ENCODE assay signal across 11 mouse cellular contexts in the genomic region with DNA sequence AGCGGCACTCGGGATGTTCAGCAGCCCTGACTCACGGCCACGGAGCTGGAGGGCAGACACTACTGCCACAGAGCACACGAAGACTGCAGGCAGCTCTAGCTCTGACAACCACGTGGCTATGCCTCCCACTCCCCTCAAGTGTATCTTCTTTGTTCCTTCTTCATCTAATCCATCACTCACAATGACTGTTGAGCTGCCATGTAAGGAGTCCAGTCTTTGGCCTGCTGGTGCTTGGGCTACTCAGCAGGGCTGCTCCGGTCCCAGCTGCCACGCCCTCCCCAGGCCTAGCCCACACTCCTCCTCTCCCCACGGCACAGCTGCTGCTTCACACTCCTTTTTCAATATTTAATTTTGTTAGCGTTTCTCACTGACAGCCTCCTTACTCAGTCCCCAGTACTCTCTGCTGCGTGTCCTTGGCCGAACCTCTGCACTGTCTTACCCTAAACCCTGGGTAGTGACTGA.
DNase-seq lines count a peak whose midpoint lies in the region; ATAC-seq and TF ChIP-seq lines count a peak whose summit lies in the region.
"Had no signal": no experiment of that assay in that cellular context is flagged by ENCODE, and none has a peak within 500 bp of the region (broad histone marks: within the 10 kb centered on the region; RNA-seq: fewer than 3 reads in every experiment).

No protein-coding gene starts in this region.

- H3K27ac ChIP-seq in hindbrain, postnatal 0 days = no peak overlapping the region
- no peak overlapping the region for H3K27ac ChIP-seq in neural tube, embryonic 14.5 days (ENCODE audit: low read depth, low read length)
- H3K27ac ChIP-seq in liver, embryonic 11.5 days (ENCODE audit: low read depth, low read length) = no peak overlapping the region

- WGBS in hindbrain, postnatal 0 days = 31% methylated on average over 12 of the region's 12 CpGs
- WGBS in neural tube, embryonic 14.5 days = 29% methylated on average over 12 of the region's 12 CpGs
- WGBS in liver, embryonic 11.5 days = 61% methylated on average over 12 of the region's 12 CpGs

- peak; percentile 57; the same call in 1 of the 2 replicates for ATAC-seq in hindbrain, postnatal 0 days
- ATAC-seq in neural tube, embryonic 14.5 days (ENCODE audit: low read depth) = peak; percentile 58
- no peak for ATAC-seq in liver, embryonic 11.5 days (replicated peaks; ENCODE audit: low FRiP score)

- H3K4me2 ChIP-seq in hindbrain, postnatal 0 days (ENCODE audit: low read depth, low read length) = no peak overlapping the region
- no peak overlapping the region for H3K4me2 ChIP-seq in neural tube, embryonic 14.5 days (ENCODE audit: low read depth, low read length)
- no peak overlapping the region for H3K4me2 ChIP-seq in liver, embryonic 11.5 days

- no peaks in the 10 kb centered on the region for H3K27me3 ChIP-seq in hindbrain, postnatal 0 days (ENCODE audit: insufficient read depth, low read length)
- H3K27me3 ChIP-seq in neural tube, embryonic 14.5 days (ENCODE audit: control insufficient read depth, insufficient read depth, low read length) = no peaks in the 10 kb centered on the region
- H3K27me3 ChIP-seq in liver, embryonic 11.5 days (replicated peaks; ENCODE audit: control insufficient read depth, insufficient read depth, low read length) = no peaks in the 10 kb centered on the region

- no peaks in the 10 kb centered on the region for H3K36me3 ChIP-seq in hindbrain, postnatal 0 days (ENCODE audit: insufficient read depth, low read length)
- no peaks in the 10 kb centered on the region for H3K36me3 ChIP-seq in neural tube, embryonic 14.5 days (ENCODE audit: control insufficient read depth, insufficient read depth, low read length)
- no peaks in the 10 kb centered on the region for H3K36me3 ChIP-seq in liver, embryonic 11.5 days (ENCODE audit: control insufficient read depth, insufficient read depth, low read length)

- no peak for TF ChIP-seq CTCF in hindbrain, postnatal 0 days (IDR thresholded peaks at IDR 0.05; ENCODE audit: low read depth)

- H3K4me3 ChIP-seq in hindbrain, postnatal 0 days (ENCODE audit: low read length) = no peak overlapping the region
- no peak overlapping the region for H3K4me3 ChIP-seq in neural tube, embryonic 14.5 days (ENCODE audit: low read depth, low read length)
- H3K4me3 ChIP-seq in liver, embryonic 11.5 days (ENCODE audit: low read depth, low read length) = no peak overlapping the region

- H3K9me3 ChIP-seq in hindbrain, postnatal 0 days (ENCODE audit: low read length) = no peaks in the 10 kb centered on the region
- H3K9me3 ChIP-seq in neural tube, embryonic 14.5 days (ENCODE audit: control insufficient read depth, low read length) = no peaks in the 10 kb centered on the region
- H3K9me3 ChIP-seq in liver, embryonic 11.5 days (ENCODE audit: control insufficient read depth, low read length) = no peaks in the 10 kb centered on the region

- peaks cover 4% of the 10 kb centered on the region; the same call in 1 of the 2 replicates for H3K4me1 ChIP-seq in hindbrain, postnatal 0 days (ENCODE audit: insufficient read depth, low read length)
- peaks cover 4% of the 10 kb centered on the region; the same call in 1 of the 2 replicates for H3K4me1 ChIP-seq in neural tube, embryonic 14.5 days (ENCODE audit: control insufficient read depth, insufficient read depth, low read length)
- H3K4me1 ChIP-seq in liver, embryonic 11.5 days (replicated peaks; ENCODE audit: control insufficient read depth, insufficient read depth, low read length) = peaks cover 28% of the 10 kb centered on the region

- peak; percentile 47 for DNase-seq in embryo, embryonic 10 days (ENCODE audit: low spot score)
- no peak for DNase-seq in embryo, embryonic 9.5 days (ENCODE audit: extremely low spot score)
- DNase-seq in kidney, postnatal 4 days = peak; percentile 39 to 59
- DNase-seq in kidney, adult 18-20 months = no peak
- DNase-seq in hindbrain, postnatal 0 days (ENCODE audit: low spot score) = no peak
- no peak for DNase-seq in liver, embryonic 11.5 days (ENCODE audit: low spot score)
- no peak for DNase-seq in layer of hippocampus, postnatal 10 days (ENCODE audit: low spot score in 2 of 2)
- DNase-seq: cerebellum, postnatal 36 days; heart, postnatal 4 days; lung, postnatal 14 days had no signal

- no peak overlapping the region for H3K9ac ChIP-seq in hindbrain, postnatal 0 days (replicated peaks; ENCODE audit: low read length)
- no peak overlapping the region for H3K9ac ChIP-seq in neural tube, embryonic 14.5 days (replicated peaks; ENCODE audit: low read depth, low read length)
- H3K9ac ChIP-seq in liver, embryonic 11.5 days (ENCODE audit: low read depth, low read length) = no peak overlapping the region

Comparison
In these comparisons a context has a peak if more than half of its experiments do, and no peak if none do; other contexts are left out.
1. DNase-seq: peak in embryo, embryonic 10 days (single experiment) and kidney, postnatal 4 days (2 of 2); none in embryo, embryonic 9.5 days (single experiment), kidney, adult 18-20 months (single experiment), hindbrain, postnatal 0 days (single experiment), liver, embryonic 11.5 days (single experiment) and layer of hippocampus, postnatal 10 days (0 of 2).